Mouse (Mus musculus): ENCODE measurements around the gene Il2ra.

DNA sequence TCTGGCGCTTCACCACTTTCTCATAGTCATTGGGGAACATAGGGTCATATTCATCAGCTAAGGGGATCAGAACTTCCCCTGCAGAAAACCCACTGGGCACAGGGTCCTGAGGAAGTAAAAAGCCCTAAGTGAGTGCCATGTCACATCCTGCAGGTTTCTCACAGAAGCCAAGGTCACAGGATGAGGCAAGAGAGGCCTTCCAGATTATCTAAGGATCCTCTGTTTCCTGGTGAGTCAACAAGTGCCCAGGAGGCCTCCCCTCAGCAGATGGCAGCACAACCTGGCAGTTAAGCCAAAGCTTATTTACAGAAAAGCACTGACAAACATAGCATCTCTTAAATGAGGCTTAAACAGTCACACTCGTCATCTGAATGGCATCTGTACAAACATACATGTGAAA is 45.9 kb upstream of the Il2ra start:
- TF ChIP-seq POLR2A (IDR thresholded peaks at IDR 0.05; ENCODE audit: insufficient read length, low read depth) (no peak), USF1 (IDR thresholded peaks at IDR 0.05; ENCODE audit: low read depth) (no peak), MAX (IDR thresholded peaks at IDR 0.05; ENCODE audit: low read depth) (no peak)
